Mouse (Mus musculus) frontal cortex, adult 2 months (tissue): ENCODE measurements around the gene Ly6g5c. TPM values are rescaled to one million over a fixed set of nuclear protein-coding genes. Genes with fewer than 3 reads are reported as not detected.

ENCODE experiments used
- DNase-seq, 2 experiments: peaks; one replicate each; pipeline ENCODE4 v3.0.0; 2022; ENCODE audit warnings: low spot score in 1 of 2; ENCODE audit errors: extremely low spot score in 1 of 2
- polyA plus RNA-seq: library from polyadenylated mRNA; depleted of rRNA; stranded (reverse); fragments of >200 nt; gene quantifications from 2 replicates; pipeline ENCODE4 v1.2.3, GENCODE M21; 2012; rRNA removed

The Ly6g5c gene
- polyA plus RNA-seq: 0.38 TPM in 1 of 2 replicates, not detected in the other

DNA sequence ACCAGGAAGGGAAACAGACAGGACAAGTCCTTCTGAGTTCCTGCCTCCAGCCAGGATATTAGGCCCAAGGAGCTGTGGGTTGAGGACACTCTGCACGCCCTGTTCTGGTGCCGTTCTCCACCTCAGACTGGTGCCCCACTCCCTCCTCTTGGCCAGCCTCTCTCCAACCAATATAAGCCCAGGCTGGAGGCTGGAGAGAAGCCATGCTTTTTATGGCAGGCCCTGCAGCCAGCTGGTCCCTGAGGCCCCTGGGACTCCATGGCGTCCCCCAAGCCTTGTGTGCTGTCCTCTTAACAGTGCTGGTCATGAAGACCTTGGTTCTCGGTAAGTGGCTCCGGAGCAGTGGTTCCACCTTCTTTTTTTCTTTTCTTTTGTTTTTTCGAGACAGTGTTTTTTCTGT is at the start of gene Ly6g5c:
TSS of gene Ly6g5c (plus strand) at position 183 of the 400 bp plus-strand sequence.
- DNase-seq: no peak

- no peak for DNase-seq
These were observed 49.8 kb upstream of the Ly6g5c start for GRCm38 (mm10) chr17:35058316-35058715.

- DNase-seq: peak in 1 of 2 experiments; percentile 75
These were observed 48.9 kb upstream of the Ly6g5c start, which contains the start of gene Ddah2 for GRCm38 (mm10) chr17:35058911-35059892. TSS of gene Ddah2 (plus strand) at chr17:35059035.

DNA sequence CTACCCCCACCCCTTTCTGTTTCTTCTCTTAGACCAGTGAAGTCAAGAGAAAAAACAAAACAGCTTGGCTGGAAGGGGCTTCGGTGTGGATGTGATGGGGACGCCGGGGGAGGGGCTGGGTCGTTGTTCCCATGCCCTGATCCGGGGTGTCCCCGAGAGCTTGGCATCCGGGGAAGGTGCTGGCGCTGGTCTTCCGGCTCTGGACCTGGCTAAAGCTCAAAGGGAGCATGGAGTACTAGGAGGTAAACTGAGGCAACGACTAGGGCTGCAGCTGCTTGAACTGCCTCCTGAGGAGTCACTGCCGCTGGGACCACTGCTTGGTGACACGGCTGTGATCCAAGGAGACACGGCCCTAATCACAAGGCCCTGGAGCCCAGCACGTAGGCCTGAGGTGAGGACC is 48.0 kb upstream of the Ly6g5c start:
- DNase-seq: no peak

DNA sequence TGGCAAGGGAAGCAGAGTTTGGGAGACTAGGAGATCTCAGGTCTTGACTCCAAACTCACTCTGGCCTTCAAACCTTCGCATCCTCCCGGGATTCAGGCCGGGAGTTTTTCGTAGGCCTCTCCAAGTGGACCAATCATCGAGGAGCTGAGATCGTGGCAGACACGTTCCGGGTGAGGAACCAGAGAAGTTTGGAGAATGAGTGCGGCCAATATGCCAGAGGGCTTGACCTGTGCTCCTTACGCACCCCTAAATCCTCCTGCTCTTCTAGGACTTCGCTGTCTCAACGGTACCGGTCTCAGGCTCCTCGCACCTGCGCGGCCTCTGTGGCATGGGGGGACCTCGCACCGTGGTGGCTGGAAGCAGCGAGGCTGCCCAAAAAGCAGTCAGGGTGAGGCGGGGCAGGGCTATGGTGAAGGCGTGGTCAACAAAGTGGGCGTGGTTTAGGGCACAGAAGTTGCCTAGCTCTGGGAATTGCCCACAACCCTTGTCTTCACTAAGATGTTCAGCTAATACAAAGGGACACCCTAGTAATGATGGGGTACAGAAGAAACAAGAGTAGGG is 47.3 kb upstream of the Ly6g5c start:
- no peak for DNase-seq

DNA sequence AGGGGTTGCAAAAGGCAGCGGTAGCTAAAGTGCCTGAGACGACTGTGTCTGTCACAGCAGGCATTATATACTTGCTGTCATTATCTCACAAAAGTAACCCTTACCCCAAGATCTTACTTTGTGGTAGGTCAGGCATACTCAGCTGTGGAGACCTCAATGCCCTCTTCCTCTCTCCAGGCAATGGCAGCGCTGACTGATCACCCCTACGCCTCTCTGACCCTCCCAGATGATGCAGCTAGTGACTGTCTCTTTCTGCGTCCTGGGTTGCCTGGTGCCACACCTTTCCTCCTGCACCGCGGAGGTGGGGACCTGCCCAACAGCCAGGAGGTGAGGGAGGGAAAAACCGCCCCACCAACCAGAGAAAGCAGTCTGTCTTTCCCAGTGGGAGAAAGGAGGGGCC is 46.8 kb upstream of the Ly6g5c start:
- DNase-seq: no peak

- DNase-seq: no peak
These were observed 44.6 kb upstream of the Ly6g5c start for GRCm38 (mm10) chr17:35063466-35063865.

GRCm38 (mm10) chr17:35064378-35064877 is 43.7 kb upstream of the Ly6g5c start:
- DNase-seq: no peak

DNA sequence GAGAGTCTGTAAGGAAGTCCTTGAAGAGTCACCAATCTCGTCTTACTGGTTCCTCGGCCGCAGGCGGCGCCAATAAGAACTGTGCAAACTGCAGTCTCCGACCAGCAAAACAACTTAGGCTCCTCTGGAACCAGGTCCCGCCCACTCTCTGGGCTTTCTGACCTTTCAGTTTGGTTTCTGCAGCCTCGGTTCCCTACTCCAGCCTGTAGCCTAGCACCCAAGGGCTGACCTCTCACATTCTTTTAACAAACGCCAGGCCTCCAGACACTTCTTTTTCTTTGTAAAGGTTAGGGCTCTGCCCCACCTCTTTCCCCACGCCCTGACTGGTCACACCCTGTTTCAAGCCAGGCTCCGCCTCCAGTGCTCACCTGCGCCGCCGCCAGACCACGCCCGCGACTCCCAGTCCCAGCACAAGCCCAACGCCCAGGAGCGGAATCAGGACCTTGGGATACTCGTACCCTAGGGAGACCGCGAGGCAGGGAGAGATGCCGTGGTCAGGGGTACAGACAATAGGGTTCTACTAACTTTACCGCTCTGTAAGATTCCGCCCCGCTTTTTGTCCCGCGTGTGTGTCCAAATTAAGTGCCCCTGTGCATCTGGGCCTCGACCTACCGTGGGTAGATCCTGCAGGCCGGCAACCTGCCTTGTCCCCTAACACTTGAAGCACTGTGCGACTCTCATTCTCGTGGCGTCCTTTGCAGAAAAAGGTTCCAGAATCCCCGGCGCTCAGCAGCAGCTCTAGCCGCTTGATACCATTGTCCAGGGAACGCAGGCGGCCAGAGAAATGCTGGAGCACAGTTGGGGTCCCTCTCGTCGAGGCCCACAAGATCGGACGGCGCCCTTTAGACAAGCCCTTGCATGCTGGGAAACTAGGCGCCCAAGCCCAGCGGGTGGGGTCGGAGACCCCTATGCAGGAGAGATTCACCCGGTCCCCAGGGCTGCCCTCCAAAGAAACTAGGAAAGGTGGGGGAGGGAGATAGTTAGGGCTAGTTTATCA is 42.8 kb upstream of the Ly6g5c start, which contains the start of gene Ly6g6c:
TSS of gene Ly6g6c (plus strand) at position 438 of the 997 bp plus-strand sequence.
- no peak for DNase-seq

GRCm38 (mm10) chr17:35066084-35066483 is 42.0 kb upstream of the Ly6g5c start, which contains the start of gene Mpig6b:
TSS of gene Mpig6b (minus strand) at chr17:35066184.
- no peak for DNase-seq

DNA sequence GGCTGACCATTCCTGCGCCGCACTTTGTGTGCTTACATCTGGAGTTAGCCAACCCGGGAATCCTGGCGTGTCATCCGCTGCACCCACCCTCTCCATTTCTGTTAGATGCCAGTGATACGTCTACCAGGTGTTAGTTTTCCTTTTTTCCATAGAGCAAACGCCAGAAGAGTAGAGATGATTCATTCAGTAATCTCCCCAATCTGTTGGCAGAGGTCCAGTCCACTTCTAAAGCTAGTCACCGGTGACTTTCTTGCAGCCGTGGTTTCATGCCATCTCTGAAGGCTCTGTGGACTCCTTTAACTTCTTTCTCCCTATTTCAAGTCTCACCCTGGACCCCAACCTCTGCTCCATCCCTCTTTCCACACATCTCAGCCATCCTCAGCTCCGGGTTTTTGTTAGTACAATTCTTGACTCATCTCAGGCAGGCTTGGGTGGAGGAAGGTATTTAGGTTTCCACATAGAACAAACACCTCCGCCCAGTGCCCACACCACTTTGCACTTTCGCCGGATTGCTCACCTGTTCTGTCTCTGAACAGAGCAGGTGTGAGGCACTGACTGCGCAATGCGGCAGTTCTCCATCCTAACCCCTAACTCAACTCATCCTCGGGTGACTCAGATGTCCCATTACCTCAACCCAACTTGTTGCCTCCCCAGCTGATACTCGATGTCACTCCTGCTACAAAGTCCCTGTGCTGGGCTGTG is 39.7 kb upstream of the Ly6g5c start:
- DNase-seq: peak in 1 of 2 experiments; percentile 48

DNA sequence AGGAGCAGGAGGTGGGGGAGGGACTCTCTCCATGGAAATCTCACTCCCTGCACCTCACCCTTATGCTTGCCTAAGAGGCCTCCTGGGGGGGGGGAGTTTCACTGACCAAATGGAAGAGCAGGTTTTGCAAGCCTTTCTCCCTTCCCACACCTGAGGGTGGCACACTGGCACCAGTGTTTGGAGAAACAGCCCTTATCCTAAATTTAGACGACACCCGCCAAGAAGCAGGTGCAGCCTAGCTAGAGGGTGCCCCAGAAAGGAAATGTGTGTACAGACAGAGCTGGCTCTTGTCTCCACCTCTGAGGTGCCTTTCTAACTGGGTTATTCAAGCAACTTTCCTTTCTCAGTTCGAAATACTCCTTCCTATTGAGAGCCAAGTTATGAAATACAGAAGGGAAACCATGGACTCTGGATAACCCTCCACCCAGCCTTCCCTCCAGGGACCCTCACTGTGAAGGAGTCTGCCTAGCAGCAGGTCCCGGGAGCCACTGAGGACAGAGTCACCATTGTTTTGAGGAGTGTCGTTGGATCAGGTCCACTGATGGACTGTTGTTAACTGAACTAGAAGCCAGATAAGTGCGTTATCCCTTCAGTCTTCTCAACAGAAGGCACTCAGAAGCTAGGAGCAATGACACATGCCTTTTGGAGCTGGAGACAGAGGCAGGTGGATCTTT is 37.4 kb upstream of the Ly6g5c start:
- DNase-seq: no peak

- no peak for DNase-seq
These were observed 36.6 kb upstream of the Ly6g5c start for GRCm38 (mm10) chr17:35071454-35071853.

- no peak for DNase-seq
These were observed 34.0 kb upstream of the Ly6g5c start for GRCm38 (mm10) chr17:35074097-35074496.

- no peak for DNase-seq
These were observed 31.4 kb upstream of the Ly6g5c start, which contains the start of gene Ly6g6e for GRCm38 (mm10) chr17:35076507-35077176. TSS of gene Ly6g6e (plus strand) at chr17:35076902.

DNA sequence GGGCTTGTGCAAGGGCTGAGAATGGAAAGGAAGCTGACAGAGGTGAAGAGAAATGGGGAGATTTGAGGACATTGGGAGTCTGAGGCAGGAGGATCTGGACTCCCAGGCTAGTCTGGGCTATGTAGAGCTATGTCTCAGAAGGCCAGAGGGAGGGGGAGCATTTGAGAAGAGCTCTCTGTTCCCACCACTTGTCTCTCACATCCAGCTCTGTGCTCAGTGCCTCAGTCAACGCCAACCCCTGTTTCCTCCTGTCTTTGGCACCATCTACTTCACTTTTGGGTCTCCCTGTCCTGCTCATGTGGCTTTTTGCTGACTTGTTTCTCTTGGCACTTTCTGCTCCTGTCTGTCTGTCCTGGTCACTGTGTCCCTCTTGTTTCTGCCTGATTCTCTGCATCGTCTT is 30.8 kb upstream of the Ly6g5c start:
- no peak for DNase-seq

- DNase-seq: no peak
These were observed 30.3 kb upstream of the Ly6g5c start, which contains the start of gene Ly6g6d for GRCm38 (mm10) chr17:35077786-35078233. TSS of gene Ly6g6d (minus strand) at chr17:35078065.

DNA sequence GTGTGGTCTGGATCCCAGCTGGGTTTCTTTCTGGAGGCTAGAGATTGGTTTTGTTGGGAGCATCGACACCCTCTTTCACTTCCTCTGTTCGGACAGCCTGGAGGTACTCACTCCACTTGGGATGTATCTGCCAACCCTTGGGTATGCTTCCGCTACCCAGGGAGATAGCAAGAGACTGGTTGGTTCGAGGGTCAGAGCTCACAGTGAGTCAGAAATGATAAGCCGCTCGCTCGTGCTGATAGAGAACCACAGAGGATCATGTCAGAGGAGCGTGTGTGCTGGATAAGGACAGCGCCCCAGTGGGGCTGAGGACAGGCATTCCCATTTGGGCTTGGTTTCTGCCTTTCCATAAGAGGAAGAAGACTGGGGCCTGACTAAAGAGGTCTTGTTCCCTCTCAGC is 28.3 kb upstream of the Ly6g5c start:
- DNase-seq: no peak
